Mouse (Mus musculus) spleen, adult 2 months (tissue): ENCODE data around the gene Anks1.

Experiments used
- CTCF ChIP-seq: fragments of 200-500 bp; IDR thresholded peaks from 2 replicates; pipeline ENCODE4 v1.5.1; 2011; ENCODE audit warnings: mild to moderate bottlenecking, inconsistent platforms; ENCODE audit not compliant: insufficient read depth, insufficient read length, insufficient replicate concordance; ENCODE audit errors: extremely low read depth
- POLR2A ChIP-seq: fragments of 200-500 bp; IDR thresholded peaks from 2 replicates; pipeline ENCODE4 v1.6.1; 2011; ENCODE audit warnings: low read depth, low read length, inconsistent platforms

DNA sequence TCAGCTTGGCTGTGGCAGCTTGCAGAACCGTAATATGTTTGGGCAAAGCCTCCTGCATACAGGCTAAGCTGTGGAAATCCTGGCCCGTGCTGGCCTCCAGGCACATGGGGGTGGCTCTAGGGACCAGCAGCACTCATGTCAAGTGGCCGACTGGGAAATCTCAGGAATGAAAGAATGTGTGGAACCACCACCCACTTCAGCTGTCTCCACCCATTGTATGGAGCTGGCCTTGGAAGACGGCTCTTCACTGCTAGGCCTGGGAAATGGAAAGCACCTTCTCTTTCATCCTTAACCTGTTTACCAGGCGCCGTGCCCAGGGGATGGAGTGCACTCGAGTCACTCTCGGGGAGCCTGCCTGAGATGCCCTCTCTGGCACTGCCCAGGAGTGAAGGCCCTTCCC is 125.9 kb downstream of the Anks1 start:
- TF ChIP-seq CTCF (no peak), POLR2A (no peak)
